15 mouse cellular contexts compared by ENCODE assay signal in genomic region chr9:74853191-74854072, GRCm38 (mm10). TPM values are rescaled to one million over a fixed set of nuclear protein-coding genes. Genes with fewer than 3 reads are reported as not detected.
DNase-seq lines count a peak whose midpoint lies in the region; ATAC-seq lines count a peak whose summit lies in the region.
"Had no signal": no experiment of that assay in that cellular context is flagged by ENCODE, and none has a peak within 500 bp of the region (broad histone marks: within the 10 kb centered on the region; RNA-seq: fewer than 3 reads in every experiment).

No protein-coding gene starts in this region.

- H3K27me3 ChIP-seq in midbrain, embryonic 11.5 days (ENCODE audit: control insufficient read depth, insufficient read depth, low read length): peaks cover 94% of the 10 kb centered on the region

- ATAC-seq in midbrain, embryonic 11.5 days (ENCODE audit: low FRiP score): peak; percentile 16; the same call in 1 of the 2 replicates
- no peak for ATAC-seq in megakaryocyte progenitor cell, adult 5-6 weeks (replicated peaks; ENCODE audit: poor library complexity)
- ATAC-seq: forebrain, embryonic 14.5 days; intestine, embryonic 16.5 days had no signal

- peak overlapping the region; percentile 19 for H3K4me2 ChIP-seq in midbrain, embryonic 11.5 days
- H3K4me2 ChIP-seq: heart, embryonic 15.5 days had no signal

- H3K27ac ChIP-seq in midbrain, embryonic 11.5 days (ENCODE audit: low read depth, low read length): peak overlapping the region; percentile 14; the same call in 1 of the 2 replicates
- H3K27ac ChIP-seq: heart, embryonic 15.5 days had no signal

- peak; percentile 46 for DNase-seq in heart, adult 11 months
- no peak for DNase-seq in heart, postnatal 14 days
- DNase-seq in testis, postnatal 10 days (ENCODE audit: low spot score): peak; percentile 41
- no peak for DNase-seq in testis, postnatal 14 days (ENCODE audit: low spot score)
- DNase-seq in midbrain, embryonic 11.5 days (ENCODE audit: low spot score, missing footprints): peak; percentile 94
- DNase-seq in cerebellum, postnatal 4 days (ENCODE audit: low spot score in 2 of 2): no peak
- no peak for DNase-seq in adrenal gland, adult (ENCODE audit: inconsistent age in 2 of 2, low spot score in 1 of 2)
- DNase-seq: cerebellum, adult 9-10 months; gastrocnemius, postnatal 36 days; thymus, postnatal 36 days had no signal

- peak overlapping the region; percentile 13; the same call in 1 of the 2 replicates for H3K9ac ChIP-seq in midbrain, embryonic 11.5 days (ENCODE audit: low read length)
- H3K9ac ChIP-seq: heart, embryonic 15.5 days had no signal

- WGBS in midbrain, embryonic 11.5 days: 2% methylated on average over 27 of the region's 28 CpGs

- H3K4me1 ChIP-seq in midbrain, embryonic 11.5 days (ENCODE audit: control insufficient read depth, insufficient read depth, low read length): peaks cover 26% of the 10 kb centered on the region

- intact Hi-C loops in heart, postnatal 14 days (cut with DNase I): no loop called here

- no peaks in the 10 kb centered on the region for H3K36me3 ChIP-seq in midbrain, embryonic 11.5 days (ENCODE audit: control insufficient read depth, insufficient read depth, low read length)
- H3K36me3 ChIP-seq: heart, embryonic 15.5 days had no signal

- H3K4me3 ChIP-seq in midbrain, embryonic 11.5 days (ENCODE audit: low read depth, low read length): no peak overlapping the region
- H3K4me3 ChIP-seq: heart, embryonic 15.5 days had no signal

- no peaks in the 10 kb centered on the region for H3K9me3 ChIP-seq in midbrain, embryonic 11.5 days (ENCODE audit: control insufficient read depth, low read length)
- H3K9me3 ChIP-seq: heart, embryonic 15.5 days had no signal

RNA-seq across cellular contexts. Expression of gene Onecut1, which starts 8.3 kb away (rescaled TPM):
- not detected for total RNA-seq in heart, postnatal 14 days (2021)
- 14.7 and 14.8 TPM in 2 replicates for polyA plus RNA-seq in midbrain, embryonic 11.5 days (2014; fragmentation: Nextera tagmentation; extraction: Ambion mirVana)
- not detected in 2 replicates for total RNA-seq in megakaryocyte progenitor cell, adult 5-6 weeks (2015)
- not detected in 2 replicates for total RNA-seq in megakaryocyte progenitor cell, adult 5-6 weeks (2017)
- total RNA-seq: gastrocnemius, postnatal 36 days; megakaryocyte, adult 5-6 weeks had no signal
- polyA plus RNA-seq: heart, embryonic 15.5 days had no signal

Comparison
In these comparisons a context has a peak if more than half of its experiments do, and no peak if none do; other contexts are left out.
1. DNase-seq: peak in heart, adult 11 months (single experiment), testis, postnatal 10 days (single experiment) and midbrain, embryonic 11.5 days (single experiment); none in heart, postnatal 14 days (0 of 2), testis, postnatal 14 days (single experiment), cerebellum, postnatal 4 days (0 of 2) and adrenal gland, adult (0 of 2).